Mouse (Mus musculus): ENCODE data around the gene Slain1. TPM values are rescaled to one million over a fixed set of nuclear protein-coding genes. Genes with fewer than 3 reads are reported as not detected.

Slain1 gene
- polyA plus RNA-seq, 1 experiment: not detected

DNA sequence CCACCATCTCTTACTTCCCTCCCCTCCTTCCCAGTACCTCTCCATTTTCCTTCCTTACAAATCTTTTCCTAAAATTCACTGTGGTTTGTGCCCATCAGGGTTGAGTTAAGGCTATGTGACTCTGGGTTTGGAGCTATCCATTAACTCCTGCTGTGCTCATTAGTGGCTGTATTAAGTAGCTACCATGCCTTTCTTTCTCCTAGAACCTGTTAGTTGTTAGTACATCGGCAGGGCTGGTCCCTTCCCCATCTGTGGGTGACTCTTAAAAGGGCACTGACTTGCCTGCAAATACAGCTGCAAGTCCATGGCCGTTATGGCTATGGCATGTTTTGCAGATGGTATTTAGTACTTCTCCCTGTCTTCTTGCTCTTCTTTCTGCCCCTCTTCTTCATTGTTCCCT is 58.6 kb downstream of the Slain1 start:
- Histone ChIP-seq H3K4me3 (ENCODE audit: insufficient read depth, low read depth, low read length) (no peak overlapping the region), H3K27ac (ENCODE audit: insufficient read depth, low read depth, low read length) (no peak overlapping the region), H3K4me1 (ENCODE audit: control insufficient read depth, insufficient read depth, low read length) (peaks cover 2% of the 10 kb centered on the region; the same call in 1 of the 2 replicates)
- no peak for TF ChIP-seq CTCF (IDR thresholded peaks at IDR 0.05; ENCODE audit: insufficient read depth, low read depth, low read length)
- TF ChIP-seq POLR2A (IDR thresholded peaks at IDR 0.05; ENCODE audit: insufficient read depth, low read depth, low read length): no peak
- WGBS: 38% methylated on average over 2 of the region's 2 CpGs

GRCm38 (mm10) chr14:103709261-103709660 is 59.2 kb downstream of the Slain1 start:
- TF ChIP-seq CTCF (IDR thresholded peaks at IDR 0.05; ENCODE audit: insufficient read depth, low read depth, low read length): no peak
- TF ChIP-seq POLR2A (IDR thresholded peaks at IDR 0.05; ENCODE audit: insufficient read depth, low read depth, low read length): no peak
- no peak overlapping the region for H3K27ac ChIP-seq (ENCODE audit: insufficient read depth, low read depth, low read length)
- 88% methylated on average over 11 of the region's 11 CpGs for WGBS
- H3K4me3 ChIP-seq (ENCODE audit: insufficient read depth, low read depth, low read length): no peak overlapping the region
- H3K4me1 ChIP-seq (ENCODE audit: control insufficient read depth, insufficient read depth, low read length): peaks cover 2% of the 10 kb centered on the region; the same call in 1 of the 2 replicates

DNA sequence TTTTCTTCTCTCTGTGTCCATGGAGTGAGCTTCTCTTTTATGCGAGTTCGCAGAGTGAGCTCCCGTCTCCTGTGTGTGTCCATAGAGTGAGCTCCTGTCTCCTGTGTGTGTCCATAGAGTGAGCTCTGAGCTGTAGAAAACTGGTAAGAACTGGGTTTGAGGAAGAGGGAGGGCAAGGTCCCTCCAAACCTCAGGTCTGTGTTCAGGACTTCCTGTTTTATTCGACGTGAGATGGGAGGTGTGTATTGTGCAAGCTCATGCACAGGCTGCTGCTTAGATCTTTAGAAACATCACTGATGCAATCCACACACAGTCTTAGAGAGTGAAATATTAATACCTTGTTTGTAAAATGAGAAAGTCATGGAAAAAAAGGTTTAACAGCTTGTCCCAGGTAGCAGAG is 63.0 kb downstream of the Slain1 start:
- no peak for TF ChIP-seq POLR2A (IDR thresholded peaks at IDR 0.05; ENCODE audit: insufficient read depth, low read depth, low read length)
- no peak for TF ChIP-seq CTCF (IDR thresholded peaks at IDR 0.05; ENCODE audit: insufficient read depth, low read depth, low read length)
- Histone ChIP-seq H3K4me1 (ENCODE audit: control insufficient read depth, insufficient read depth, low read length) (no peaks in the 10 kb centered on the region), H3K4me3 (ENCODE audit: insufficient read depth, low read depth, low read length) (no peak overlapping the region), H3K27ac (ENCODE audit: insufficient read depth, low read depth, low read length) (no peak overlapping the region)
- WGBS: 86% methylated on average over 5 of the region's 5 CpGs

DNA sequence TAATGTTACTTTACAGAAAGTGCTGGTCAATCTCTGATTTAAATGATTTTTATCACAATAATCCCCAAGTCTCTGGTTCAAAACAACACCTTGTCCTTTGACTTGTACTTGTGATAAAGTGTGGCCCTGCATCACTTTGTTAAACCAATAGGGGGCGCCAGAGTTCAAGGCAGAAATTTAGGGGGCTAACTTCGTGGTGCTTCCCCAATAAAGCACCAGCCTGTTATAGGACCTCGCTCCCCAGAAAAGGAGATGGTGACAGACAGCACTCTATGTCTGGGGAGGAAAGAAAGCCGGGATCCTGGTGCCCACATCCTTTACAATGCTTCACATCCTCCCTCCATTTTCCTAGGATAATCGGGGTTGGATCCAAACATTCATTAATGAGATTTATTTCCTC is 67.5 kb downstream of the Slain1 start:
- TF ChIP-seq POLR2A (IDR thresholded peaks at IDR 0.05; ENCODE audit: insufficient read depth, low read depth, low read length) (no peak), CTCF (IDR thresholded peaks at IDR 0.05; ENCODE audit: insufficient read depth, low read depth, low read length) (peak; percentile 44; the same call in 1 of the 2 replicates)
- 35% methylated on average over 5 of the region's 5 CpGs for WGBS
- Histone ChIP-seq H3K27ac (ENCODE audit: insufficient read depth, low read depth, low read length) (no peak overlapping the region), H3K4me1 (ENCODE audit: control insufficient read depth, insufficient read depth, low read length) (no peaks in the 10 kb centered on the region), H3K4me3 (ENCODE audit: insufficient read depth, low read depth, low read length) (no peak overlapping the region)

DNA sequence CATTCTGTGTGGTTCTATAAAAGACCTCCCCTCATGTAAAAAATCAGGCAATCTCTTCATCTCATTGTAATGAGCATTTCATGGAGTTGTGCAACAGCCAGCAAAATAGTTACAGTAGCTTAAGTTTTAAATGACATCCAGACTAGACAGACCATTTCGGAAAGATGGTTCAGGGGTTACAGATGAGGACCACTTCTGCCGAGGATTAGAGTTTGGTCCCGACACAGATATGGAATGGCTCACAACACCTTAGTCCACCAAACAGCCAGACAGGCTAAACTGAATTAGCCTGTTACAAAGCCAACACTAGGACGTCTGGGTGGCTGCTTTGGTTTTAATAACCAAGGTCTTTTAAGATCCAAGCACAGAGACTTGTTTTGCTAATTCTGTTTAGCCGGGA is 68.0 kb downstream of the Slain1 start:
- H3K27ac ChIP-seq (ENCODE audit: insufficient read depth, low read depth, low read length): no peak overlapping the region
- H3K4me3 ChIP-seq (ENCODE audit: insufficient read depth, low read depth, low read length): no peak overlapping the region
- TF ChIP-seq POLR2A (IDR thresholded peaks at IDR 0.05; ENCODE audit: insufficient read depth, low read depth, low read length) (no peak), CTCF (IDR thresholded peaks at IDR 0.05; ENCODE audit: insufficient read depth, low read depth, low read length) (no peak)
- 68% methylated on average over 5 of the region's 5 CpGs for WGBS
- no peaks in the 10 kb centered on the region for H3K4me1 ChIP-seq (ENCODE audit: control insufficient read depth, insufficient read depth, low read length)

GRCm38 (mm10) chr14:103718393-103718792 is 68.4 kb downstream of the Slain1 start:
- 33% methylated on average over 5 of the region's 5 CpGs for WGBS
- no peaks in the 10 kb centered on the region for H3K4me1 ChIP-seq (ENCODE audit: control insufficient read depth, insufficient read depth, low read length)

GRCm38 (mm10) chr14:103718836-103719575 is 69.0 kb downstream of the Slain1 start:
- no peak for TF ChIP-seq CTCF (IDR thresholded peaks at IDR 0.05; ENCODE audit: insufficient read depth, low read depth, low read length)
- TF ChIP-seq POLR2A (IDR thresholded peaks at IDR 0.05; ENCODE audit: insufficient read depth, low read depth, low read length): no peak
- no peak overlapping the region for H3K27ac ChIP-seq (ENCODE audit: insufficient read depth, low read depth, low read length)
- H3K4me1 ChIP-seq (ENCODE audit: control insufficient read depth, insufficient read depth, low read length): no peaks in the 10 kb centered on the region
- WGBS: 21% methylated on average over 15 of the region's 15 CpGs
- H3K4me3 ChIP-seq (ENCODE audit: insufficient read depth, low read depth, low read length): no peak overlapping the region

More at GRCm38 (mm10) chr14:103718393-103718792, 68.4 kb downstream of the Slain1 start:
- Histone ChIP-seq H3K27ac (ENCODE audit: insufficient read depth, low read depth, low read length) (no peak overlapping the region), H3K4me3 (ENCODE audit: insufficient read depth, low read depth, low read length) (no peak overlapping the region)
- no peak for TF ChIP-seq CTCF (IDR thresholded peaks at IDR 0.05; ENCODE audit: insufficient read depth, low read depth, low read length)
- TF ChIP-seq POLR2A (IDR thresholded peaks at IDR 0.05; ENCODE audit: insufficient read depth, low read depth, low read length): no peak

GRCm38 (mm10) chr14:103720163-103720562 is 70.1 kb downstream of the Slain1 start:
- Histone ChIP-seq H3K4me3 (ENCODE audit: insufficient read depth, low read depth, low read length) (no peak overlapping the region), H3K27ac (ENCODE audit: insufficient read depth, low read depth, low read length) (no peak overlapping the region), H3K4me1 (ENCODE audit: control insufficient read depth, insufficient read depth, low read length) (no peaks in the 10 kb centered on the region)
- 81% methylated on average over 7 of the region's 7 CpGs for WGBS
- TF ChIP-seq CTCF (IDR thresholded peaks at IDR 0.05; ENCODE audit: insufficient read depth, low read depth, low read length) (no peak), POLR2A (IDR thresholded peaks at IDR 0.05; ENCODE audit: insufficient read depth, low read depth, low read length) (no peak)

DNA sequence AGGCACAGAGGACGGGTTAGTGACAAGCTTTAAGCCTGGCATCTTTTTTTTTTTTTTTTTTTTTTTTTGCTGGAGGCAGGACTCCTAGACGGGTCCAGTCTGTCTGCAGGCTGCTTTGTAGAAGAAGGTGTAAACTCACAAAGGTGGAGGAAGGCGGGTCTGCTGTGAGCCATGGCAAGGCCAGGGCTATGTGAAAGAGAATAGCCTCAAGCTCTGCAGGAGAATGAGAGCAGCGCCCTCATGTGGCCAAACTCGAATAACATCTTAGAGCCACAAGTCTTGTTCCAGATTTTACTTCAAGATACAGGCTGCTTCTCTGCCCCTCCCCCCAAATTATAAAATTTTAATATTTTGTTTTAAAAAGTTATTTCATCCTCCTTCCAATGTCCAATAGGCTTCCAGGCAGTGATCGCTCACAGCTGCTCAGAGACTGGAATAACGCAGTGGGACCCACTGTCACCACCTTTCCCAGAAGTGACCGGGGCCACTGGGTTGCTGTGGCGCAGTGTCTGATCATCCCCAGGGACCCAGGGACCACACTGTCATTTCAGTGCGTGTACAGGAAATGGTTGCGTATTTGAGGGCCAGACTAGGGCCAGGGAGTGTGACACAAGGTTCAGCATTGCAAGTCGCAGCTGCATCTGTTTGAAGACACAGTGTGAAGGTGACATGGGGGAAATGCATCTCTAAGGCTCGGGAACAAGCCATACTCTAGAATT is 70.8 kb downstream of the Slain1 start:
- WGBS: 60% methylated on average over 13 of the region's 13 CpGs
- no peaks in the 10 kb centered on the region for H3K4me1 ChIP-seq (ENCODE audit: control insufficient read depth, insufficient read depth, low read length)
- TF ChIP-seq POLR2A (IDR thresholded peaks at IDR 0.05; ENCODE audit: insufficient read depth, low read depth, low read length) (no peak), CTCF (IDR thresholded peaks at IDR 0.05; ENCODE audit: insufficient read depth, low read depth, low read length) (peak; percentile 35; the same call in 1 of the 2 replicates)
- H3K4me3 ChIP-seq (ENCODE audit: insufficient read depth, low read depth, low read length): no peak overlapping the region
- no peak overlapping the region for H3K27ac ChIP-seq (ENCODE audit: insufficient read depth, low read depth, low read length)

All from olfactory bulb, adult 2 months (tissue).